21 mouse cellular contexts compared by ENCODE assay signal in the genomic region with DNA sequence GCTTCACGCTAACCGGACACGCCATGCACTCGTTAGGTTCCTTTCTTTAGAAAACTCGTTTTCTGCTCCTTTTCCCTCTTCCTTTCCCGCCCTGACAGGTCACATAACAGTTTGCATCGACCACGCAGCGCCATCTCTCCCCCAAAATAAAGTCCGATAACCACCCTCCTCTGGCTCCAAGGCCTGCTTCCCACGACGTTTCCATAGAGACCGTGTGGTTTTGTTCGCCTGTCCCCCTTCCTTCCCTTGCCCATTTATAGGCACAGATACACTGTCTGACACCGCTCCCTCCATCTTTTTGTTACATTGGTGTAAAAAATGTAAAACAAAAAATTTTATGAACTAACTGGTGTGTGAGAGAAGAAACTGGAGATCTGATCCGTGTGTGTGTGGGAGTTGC.
"Had no signal": no experiment of that assay in that cellular context is flagged by ENCODE, and none has a peak within 500 bp of the region (broad histone marks: within the 10 kb centered on the region; RNA-seq: fewer than 3 reads in every experiment).

No protein-coding gene starts in this region.

- DNase-seq: gastrocnemius, adult 2 months; gastrocnemius, postnatal 10 days; gastrocnemius, postnatal 25 days; heart, adult 18-20 months; heart, postnatal 10 days; heart, postnatal 4 days; kidney, adult 18-20 months; kidney, adult 8-10 months; kidney, postnatal 10 days; kidney, postnatal 25 days; kidney, postnatal 4 days; liver; liver, embryonic 13.5 days had no signal

- H3K4me3 ChIP-seq: gastrocnemius, adult 2 months; heart, embryonic 10.5 days; heart, embryonic 12.5 days; hindbrain, embryonic 10.5 days; hindbrain, embryonic 12.5 days; intestine, embryonic 15.5 days; limb, embryonic 10.5 days; limb, embryonic 12.5 days; liver, embryonic 13.5 days had no signal

- H3K9me3 ChIP-seq: heart, embryonic 10.5 days; heart, embryonic 12.5 days; hindbrain, embryonic 10.5 days; hindbrain, embryonic 12.5 days; intestine, embryonic 15.5 days; limb, embryonic 10.5 days; limb, embryonic 12.5 days; liver, embryonic 13.5 days had no signal

- H3K27me3 ChIP-seq: heart, embryonic 12.5 days; hindbrain, embryonic 12.5 days; intestine, embryonic 15.5 days; limb, embryonic 12.5 days; liver, embryonic 13.5 days had no signal

- H3K27ac ChIP-seq: gastrocnemius, adult 2 months; heart, embryonic 10.5 days; hindbrain, embryonic 10.5 days; hindbrain, embryonic 12.5 days; hindbrain, embryonic 14.5 days; intestine, embryonic 15.5 days; limb, embryonic 12.5 days; liver, embryonic 13.5 days had no signal

- H3K4me1 ChIP-seq: intestine, embryonic 15.5 days; liver, embryonic 13.5 days had no signal
